Mouse (Mus musculus) bone marrow, adult 2 months (tissue): ENCODE measurements at regions not wholly inside any gene's neighbourhood (a gene's known extent, or its start where the extent isn't known, plus 50 kb on each side); places are given as distances from the start of the nearest gene placed in this dataset.

Source experiments
- CTCF ChIP-seq: fragments of 200-500 bp; IDR thresholded peaks from 2 replicates; pipeline ENCODE4 v1.5.1; 2011; ENCODE audit warnings: low read length, control low read depth; ENCODE audit not compliant: control insufficient read depth, insufficient read depth
- POLR2A ChIP-seq: fragments of 200-500 bp; IDR thresholded peaks from 2 replicates; pipeline ENCODE4 v1.6.1; 2011; ENCODE audit warnings: low read depth, mild to moderate bottlenecking, control low read depth, low read length, borderline replicate concordance; ENCODE audit not compliant: control insufficient read depth

- TF ChIP-seq POLR2A (no peak), CTCF (no peak)
Measured at GRCm38 (mm10) chr14:64590611-64591010, 486.5 kb downstream of the Prss52 start.
